Mouse (Mus musculus): ENCODE measurements around the gene Sowaha.
"Not testable (repeated sequence)": the region's sequence is repeated elsewhere in the genome, so short reads cannot be mapped to it uniquely, and the experiment has no call there.

Sowaha gene

GRCm38 (mm10) chr11:53436338-53436737, 43.7 kb downstream of the Sowaha start:
- no peak for DNase-seq (ENCODE audit: low read depth)

GRCm38 (mm10) chr11:53435504-53435903, 44.6 kb downstream of the Sowaha start:
- no peak for DNase-seq (ENCODE audit: low read depth)

GRCm38 (mm10) chr11:53433057-53433456, 47.0 kb downstream of the Sowaha start:
- no peak for DNase-seq (ENCODE audit: low read depth)

DNA sequence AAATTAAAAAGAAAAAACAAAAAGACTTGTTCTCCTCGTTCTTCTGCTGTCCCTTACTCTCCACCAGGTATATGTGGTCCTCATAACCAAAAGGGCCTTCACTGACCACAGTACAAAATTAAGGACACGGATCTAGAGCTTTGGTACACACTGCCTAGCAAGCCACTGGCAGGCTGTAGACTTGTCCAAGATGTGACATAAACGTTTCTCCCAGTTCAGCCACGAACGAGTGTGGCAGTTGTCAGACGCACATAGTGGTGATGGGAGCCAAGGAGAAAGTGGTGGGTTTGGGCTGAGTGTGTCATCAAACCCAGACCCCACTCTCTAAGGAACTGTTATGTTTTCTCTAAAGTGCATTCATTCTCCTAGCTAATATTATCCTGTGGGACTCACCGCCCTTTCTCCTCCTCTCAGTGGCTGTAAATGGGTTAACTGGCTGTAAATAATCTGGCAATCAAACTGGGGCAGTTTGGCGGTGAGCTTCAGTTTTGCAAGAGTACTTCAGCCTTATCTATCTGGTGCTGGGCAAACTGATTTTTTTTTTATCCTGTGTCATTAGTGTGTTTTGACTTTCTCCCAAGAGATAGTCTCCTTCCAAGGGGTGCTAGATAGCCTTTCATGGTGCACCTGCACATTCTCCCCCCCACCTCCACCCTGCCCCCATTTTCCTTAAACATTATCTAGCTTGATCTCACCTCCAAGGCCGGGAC, 48.6 kb downstream of the Sowaha start:
- no peak for DNase-seq (ENCODE audit: low read depth)

DNA sequence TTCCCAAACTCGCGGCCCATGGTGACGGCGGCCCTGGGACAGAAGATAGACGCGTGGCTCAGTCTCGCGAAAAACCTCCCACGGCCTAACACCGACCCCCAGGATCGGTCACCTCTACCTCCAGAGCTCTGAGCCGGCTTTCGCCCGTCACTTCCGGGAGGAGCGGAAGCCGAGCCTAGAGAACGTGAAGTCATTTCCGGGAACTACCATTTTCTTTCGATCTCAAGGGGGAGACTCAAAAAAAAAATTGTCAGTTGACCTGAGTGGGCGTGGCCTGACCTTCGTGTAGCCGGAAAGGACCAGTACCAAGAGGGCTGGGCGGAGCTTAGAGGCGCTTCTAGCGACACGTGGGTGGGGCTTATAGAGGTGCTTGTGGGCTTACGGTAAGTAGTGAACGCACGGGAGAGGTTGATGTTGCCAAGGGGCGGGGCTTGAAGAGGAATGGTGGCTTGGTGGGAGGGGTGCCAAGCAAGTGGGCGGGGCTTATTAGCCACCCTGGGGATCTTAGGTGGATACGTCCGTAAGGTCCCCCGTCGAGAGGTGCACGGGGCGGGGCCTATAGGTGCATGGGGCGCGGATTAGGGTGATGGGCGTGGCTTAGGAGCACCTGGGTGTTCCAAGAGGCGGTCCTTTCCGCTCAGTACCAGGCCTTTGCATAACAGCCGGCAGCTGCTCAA, 49.3 kb downstream of the Sowaha start, which contains the start of the genes Uqcrq and Gdf9:
Uqcrq (minus strand) TSS at position 162 of the 677 bp plus-strand sequence.
Gdf9 (plus strand) TSS at position 354 of the 677 bp plus-strand sequence.
- DNase-seq (ENCODE audit: low read depth): peak; percentile 99

- DNase-seq (ENCODE audit: low read depth): peak; percentile 22
Observed at GRCm38 (mm10) chr11:53430300-53430669, 49.8 kb downstream of the Sowaha start.

- DNase-seq (ENCODE audit: low read depth): no peak
Observed at GRCm38 (mm10) chr11:53429182-53429581, 50.9 kb downstream of the Sowaha start.

- DNase-seq (ENCODE audit: low read depth): no peak
Observed at GRCm38 (mm10) chr11:53428716-53429057, 51.4 kb downstream of the Sowaha start.

DNA sequence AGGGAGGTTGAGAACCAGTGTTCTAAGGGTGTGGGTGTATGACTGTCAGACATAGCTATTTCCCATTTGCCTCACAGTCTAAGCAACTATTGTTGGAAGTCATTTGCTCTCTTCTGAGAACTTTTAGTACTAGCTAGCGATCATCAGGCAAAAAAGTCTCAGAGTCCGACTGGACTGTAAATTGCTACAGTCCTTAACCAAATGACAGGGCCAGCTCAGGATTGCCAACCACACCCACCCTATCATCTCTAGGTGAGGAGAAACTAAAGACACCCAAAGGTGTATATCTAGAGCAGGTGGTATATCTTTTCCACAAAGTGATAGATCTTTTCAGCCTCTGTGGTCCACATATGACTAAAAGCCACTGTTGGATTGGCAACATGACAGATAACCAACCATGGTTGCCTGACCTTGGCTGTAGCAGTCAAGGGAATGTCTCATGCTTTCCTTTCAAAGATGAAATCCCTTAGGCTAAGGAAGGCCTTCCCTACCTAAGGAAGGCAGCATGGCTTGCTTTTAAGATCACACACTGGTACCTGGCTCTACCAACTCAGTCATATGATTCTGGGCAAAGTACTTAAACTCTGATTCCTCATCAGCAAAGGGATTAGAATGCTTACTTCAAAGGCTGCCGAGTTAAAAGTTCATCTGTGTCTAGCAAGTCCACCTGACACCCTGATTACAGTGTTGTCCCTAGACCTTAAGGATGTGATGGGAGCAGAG, 51.9 kb downstream of the Sowaha start:
- DNase-seq (ENCODE audit: low read depth): no peak

- DNase-seq (ENCODE audit: low read depth): not testable (repeated sequence)
Observed at GRCm38 (mm10) chr11:53426914-53427313, 53.2 kb downstream of the Sowaha start.
